Mouse (Mus musculus) R1 (cell line): ENCODE data around the gene Dcpp3.
"Not testable (repeated sequence)": the region's sequence is repeated elsewhere in the genome, so short reads cannot be mapped to it uniquely, and the experiment has no call there.

Experiments
- DNase-seq: peaks from one replicate; pipeline ENCODE4 v3.0.0-alpha.2; 2018; ENCODE audit warnings: low read depth, low spot score

Gene Dcpp3

GRCm38 (mm10) chr17:23917158-23917557 lies at the start of gene Dcpp3:
Dcpp3 (plus strand) TSS chr17:23917458.
- DNase-seq: not testable (repeated sequence)

GRCm38 (mm10) chr17:23867756-23868155 lies 49.5 kb upstream of the Dcpp3 start, which contains the start of gene Prss21:
Prss21 (plus strand) TSS chr17:23868056.
- no peak for DNase-seq

DNA sequence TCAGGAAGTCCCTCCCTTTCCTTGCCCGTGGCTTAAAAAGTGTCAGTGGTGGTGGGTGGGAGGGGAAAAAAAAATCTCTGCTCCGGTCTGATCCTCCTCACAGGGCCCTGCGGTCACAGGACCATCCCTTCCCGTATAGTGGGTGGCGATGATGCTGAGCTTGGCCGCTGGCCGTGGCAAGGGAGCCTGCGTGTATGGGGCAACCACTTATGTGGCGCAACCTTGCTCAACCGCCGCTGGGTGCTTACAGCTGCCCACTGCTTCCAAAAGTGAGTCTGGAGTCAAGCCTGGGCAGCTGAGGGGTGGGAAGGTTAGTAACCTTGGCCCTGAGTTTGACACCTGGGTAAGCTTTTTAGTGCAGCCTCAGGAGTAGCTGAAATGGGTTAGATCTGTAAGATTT lies 48.7 kb upstream of the Dcpp3 start:
- DNase-seq: no peak

DNA sequence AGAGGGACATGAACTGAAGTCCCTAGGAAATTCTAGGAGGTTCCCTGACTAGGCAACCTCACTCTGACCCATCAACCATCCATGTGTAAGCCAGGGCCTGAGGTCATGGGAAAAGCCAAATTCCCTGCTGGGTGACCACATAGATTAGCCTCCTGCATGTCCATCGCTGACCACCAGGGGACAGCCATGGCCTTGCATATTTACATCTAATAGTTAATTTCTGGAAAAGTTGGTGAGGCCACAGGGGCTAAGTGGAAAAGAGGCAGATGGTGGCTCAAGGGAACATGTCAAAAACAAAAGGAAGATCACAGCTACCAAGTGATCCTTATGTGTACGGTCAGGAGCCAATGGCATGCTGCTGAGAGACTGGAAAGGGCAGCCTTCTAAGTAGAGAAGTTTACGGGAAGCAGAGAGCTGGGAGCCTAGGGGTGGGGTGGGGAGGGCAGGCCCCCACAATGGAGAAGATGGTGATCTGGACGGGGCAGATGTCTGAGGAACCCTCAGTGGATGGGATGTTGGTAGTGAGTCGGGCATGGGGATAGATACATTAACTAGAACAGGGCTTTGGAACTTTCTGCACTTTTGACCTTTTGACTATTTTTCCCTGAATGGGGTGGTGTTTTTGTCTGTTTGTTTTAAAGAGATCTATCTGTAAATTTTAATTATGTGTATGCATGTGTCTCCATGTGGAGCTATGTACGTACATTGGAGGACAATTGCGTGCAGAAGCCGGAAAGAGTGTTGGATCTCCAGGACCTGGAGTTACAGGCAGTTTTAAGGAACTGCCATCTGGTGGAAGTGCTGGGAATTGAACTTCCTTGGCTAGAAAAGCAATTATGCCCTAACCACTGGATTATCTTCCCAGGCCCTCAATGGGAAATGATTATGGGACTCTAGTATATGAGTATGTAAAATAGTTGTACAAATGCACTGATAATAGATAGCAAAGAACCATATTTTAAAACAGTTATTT lies 43.1 kb upstream of the Dcpp3 start:
- DNase-seq: peak; percentile 56

GRCm38 (mm10) chr17:23876741-23877140 lies 40.5 kb upstream of the Dcpp3 start:
- DNase-seq: no peak

- no peak for DNase-seq
Observed at GRCm38 (mm10) chr17:23877166-23877565, 40.1 kb upstream of the Dcpp3 start.

- DNase-seq: not testable (repeated sequence)
Observed at GRCm38 (mm10) chr17:23880576-23880975, 36.7 kb upstream of the Dcpp3 start, which contains the start of the genes Dcpp1 and Dcpp2. Dcpp1 (plus strand) TSS chr17:23880876. Dcpp2 (plus strand) TSS chr17:23880880.

- DNase-seq: peak; percentile 87
Observed at GRCm38 (mm10) chr17:23924531-23925007, 7.3 kb downstream of the Dcpp3 start.

- DNase-seq: peak; percentile 55
Observed at GRCm38 (mm10) chr17:23925090-23925493, 7.8 kb downstream of the Dcpp3 start.

GRCm38 (mm10) chr17:23931157-23931556 lies 13.9 kb downstream of the Dcpp3 start:
- DNase-seq: no peak

GRCm38 (mm10) chr17:23941372-23941771 lies 24.1 kb downstream of the Dcpp3 start, which contains the start of gene Sbp:
Sbp (plus strand) TSS chr17:23941672.
- no peak for DNase-seq

DNA sequence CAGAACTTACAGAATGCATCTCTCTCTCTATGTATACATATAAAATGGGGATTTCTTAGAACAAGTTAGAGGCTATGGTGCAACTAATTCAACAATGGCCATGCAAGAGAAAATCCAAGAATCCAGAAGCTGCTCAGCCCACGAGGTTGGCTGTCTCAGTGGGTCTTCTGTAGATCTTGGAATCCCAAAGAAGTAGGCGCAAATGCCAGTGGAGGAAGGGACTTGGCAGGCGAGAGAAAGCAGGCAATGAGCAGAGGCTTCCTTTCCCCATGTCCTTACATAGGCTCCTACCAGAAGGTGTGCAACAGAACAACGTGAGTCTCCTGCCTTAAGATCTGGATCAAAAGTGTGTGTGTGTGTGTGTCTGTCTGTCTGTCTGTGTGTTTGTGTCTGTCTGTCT lies 30.2 kb downstream of the Dcpp3 start:
- DNase-seq: not testable (repeated sequence)

- DNase-seq: no peak
Observed at GRCm38 (mm10) chr17:23949068-23949467, 31.8 kb downstream of the Dcpp3 start.

DNA sequence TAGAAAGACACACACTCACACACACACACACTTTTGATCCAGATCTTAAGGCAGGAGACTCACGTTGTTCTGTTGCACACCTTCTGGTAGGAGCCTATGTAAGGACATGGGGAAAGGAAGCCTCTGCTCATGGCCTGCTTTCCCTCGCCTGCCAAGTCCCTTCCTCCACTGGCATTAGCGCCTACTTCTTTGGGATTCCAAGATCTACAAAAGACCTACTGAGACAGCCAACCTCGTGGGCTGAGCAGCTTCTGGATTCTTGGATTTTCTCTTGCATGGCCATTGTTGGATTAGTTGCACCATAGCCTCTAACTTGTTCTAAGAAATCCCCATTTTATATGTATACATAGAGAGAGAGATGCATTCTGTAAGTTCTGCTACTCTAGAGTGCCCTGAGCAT lies 33.6 kb downstream of the Dcpp3 start:
- DNase-seq: not testable (repeated sequence)

DNA sequence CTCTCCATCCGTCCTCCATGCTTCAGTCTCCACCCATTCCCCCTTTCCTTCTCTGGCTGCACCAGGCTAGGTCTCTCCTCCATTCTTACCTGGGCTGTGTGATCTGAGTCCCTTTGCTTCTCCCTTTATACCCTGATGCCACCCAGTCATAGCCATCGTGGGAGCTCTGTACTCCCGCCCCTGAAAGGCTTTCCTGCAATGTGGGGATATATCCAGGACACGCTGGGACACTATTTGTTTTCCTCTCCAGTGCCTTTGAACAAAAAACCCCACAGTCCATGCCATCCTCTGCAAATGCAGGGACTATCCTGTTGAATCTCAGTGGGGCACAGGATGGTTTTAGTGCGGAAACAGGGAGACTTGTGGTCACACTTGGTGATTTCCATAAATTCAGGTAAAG lies 37.9 kb downstream of the Dcpp3 start, which contains the start of gene Sbpl:
Gene Sbpl, minus strand, starts transcription at position 101 of the 400 bp plus-strand sequence.
- no peak for DNase-seq

DNA sequence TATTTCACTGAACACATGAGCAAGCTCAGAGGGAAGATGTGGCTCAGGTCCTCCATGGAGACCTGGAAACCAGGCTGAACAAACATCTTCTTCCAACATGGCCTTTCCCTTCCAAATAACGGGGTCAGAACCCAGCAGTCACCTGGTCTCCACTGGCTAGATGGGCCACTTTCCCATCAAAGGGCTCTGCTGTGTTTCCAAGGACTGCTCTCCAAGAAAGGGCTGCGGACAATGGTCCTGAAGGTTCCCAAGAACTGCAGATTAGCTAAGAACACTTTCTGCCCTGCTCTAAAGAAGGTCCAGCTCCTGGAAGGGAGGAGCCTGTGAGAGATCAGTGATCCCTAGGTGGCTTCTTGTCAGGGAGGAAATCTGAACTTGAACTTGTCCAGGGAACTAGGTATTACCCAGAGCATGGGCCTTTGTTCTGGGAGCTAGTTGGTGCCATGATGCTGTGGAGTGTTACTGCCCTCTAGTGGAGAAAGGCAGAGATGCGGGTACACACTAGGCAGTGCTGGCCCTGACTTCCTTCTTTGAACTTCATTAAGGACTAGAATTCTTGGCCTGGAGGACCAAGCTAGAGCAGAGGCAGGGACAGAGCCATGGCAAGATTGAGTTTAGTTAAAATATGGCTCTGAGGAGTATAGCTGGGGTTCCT lies 43.0 kb downstream of the Dcpp3 start:
- peak; percentile 84 for DNase-seq

GRCm38 (mm10) chr17:23961573-23962122 lies 44.4 kb downstream of the Dcpp3 start:
- no peak for DNase-seq

DNA sequence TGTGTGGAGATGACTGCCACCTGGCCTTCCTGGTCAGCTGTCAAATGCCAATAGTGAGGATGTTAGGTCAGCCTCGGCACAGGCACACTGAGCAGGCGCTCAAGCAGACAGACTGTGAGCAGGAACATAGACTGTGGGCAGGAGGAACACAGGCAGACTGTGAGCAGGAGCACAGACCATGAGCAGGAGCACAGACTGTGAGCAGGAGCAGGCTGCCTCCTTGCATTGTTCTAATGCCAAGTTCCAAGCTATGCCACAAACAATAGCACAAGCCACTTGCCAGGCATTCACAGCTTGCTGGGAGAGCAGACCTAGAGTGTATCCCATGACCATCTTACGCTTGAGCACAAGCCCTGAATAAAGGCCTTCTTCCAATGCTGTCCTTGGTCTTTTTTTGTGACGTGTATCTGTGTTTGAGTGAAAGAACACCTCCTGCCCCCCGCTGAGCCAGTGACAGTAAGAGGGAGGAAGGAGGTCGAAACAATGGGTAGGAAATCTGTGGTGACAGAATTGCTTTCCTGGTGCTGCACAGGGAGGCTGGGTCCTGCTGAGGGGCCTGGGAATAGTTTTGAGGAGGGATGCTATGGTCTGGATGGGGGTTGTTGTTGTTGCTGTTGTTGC lies 48.7 kb downstream of the Dcpp3 start:
- DNase-seq: peak; percentile 55

DNA sequence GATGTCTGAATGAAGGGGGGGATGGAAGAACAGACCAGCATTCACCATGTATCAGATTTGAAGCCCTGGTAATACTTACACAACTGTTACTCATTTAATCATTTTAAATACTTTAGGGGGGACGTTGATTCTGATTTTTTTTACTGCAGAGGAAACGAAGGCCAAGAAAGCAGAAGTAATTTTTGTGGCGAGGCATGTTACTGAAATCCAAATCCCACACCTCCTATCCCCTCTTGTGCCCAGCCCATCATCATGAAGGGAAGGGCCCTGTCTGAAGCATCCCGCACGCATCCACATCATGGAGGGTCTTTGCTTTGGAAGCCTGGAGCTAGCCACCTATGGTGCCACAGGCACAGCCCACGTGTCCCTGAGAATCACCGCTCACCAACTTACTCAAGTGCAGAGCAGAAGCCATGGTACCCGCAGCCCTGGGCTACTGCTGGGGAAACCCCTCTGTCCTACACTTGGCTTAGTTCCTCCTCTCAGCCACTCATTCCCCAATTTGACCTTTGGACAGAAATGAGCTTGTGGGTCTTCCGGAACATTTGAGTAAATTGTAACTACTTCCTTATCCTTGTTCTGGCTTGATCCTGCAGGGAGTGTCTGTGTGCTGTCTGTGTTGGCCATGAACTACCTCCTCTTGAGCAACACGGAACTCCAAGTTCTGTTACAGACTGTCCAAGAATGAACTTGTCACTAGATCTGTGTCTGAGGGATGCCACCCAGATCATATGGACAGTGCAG lies 49.6 kb downstream of the Dcpp3 start:
- no peak for DNase-seq

- peak; percentile 52 for DNase-seq
Observed at GRCm38 (mm10) chr17:23968780-23969179, 51.5 kb downstream of the Dcpp3 start.
